Mouse (Mus musculus) lung, postnatal 0 days (tissue): Measurements from ENCODE around the gene Mbnl2. TPM values are rescaled to one million over a fixed set of nuclear protein-coding genes. Genes with fewer than 3 reads are reported as not detected.

Source experiments
- ATAC-seq: fragments of 200-750 bp; cut with Nextera tagmentation; 2 replicates; pipeline ENCODE4 v1.8.0; 2017; ENCODE audit warnings: moderate library complexity
- DNase-seq: peaks from one replicate; pipeline ENCODE4 v3.0.0-alpha.2; 2016; ENCODE audit warnings: low spot score
- H3K27ac ChIP-seq: fragments of 300-500 bp; sonication (generic); 2 replicates; pipeline ENCODE4 v1.5.1; 2014; ENCODE audit warnings: antibody characterized with exemption, mild to moderate bottlenecking, low read length, mixed read lengths
- H3K27me3 ChIP-seq: fragments of 300-500 bp; sonication (generic); replicated peaks from 2 replicates; pipeline ENCODE4 v1.6.1; 2014; ENCODE audit warnings: low read length, mixed read lengths; ENCODE audit not compliant: insufficient read depth
- H3K36me3 ChIP-seq: fragments of 300-500 bp; sonication (generic); 2 replicates; pipeline ENCODE4 v1.6.1; 2014; ENCODE audit warnings: low read length, mixed read lengths; ENCODE audit not compliant: insufficient read depth
- H3K4me1 ChIP-seq: fragments of 300-500 bp; sonication (generic); 2 replicates; pipeline ENCODE4 v1.6.1; 2014; ENCODE audit warnings: antibody characterized with exemption, low read depth, low read length, mixed read lengths; ENCODE audit not compliant: insufficient read depth
- H3K4me2 ChIP-seq: fragments of 300-500 bp; sonication (generic); replicated peaks from 2 replicates; pipeline ENCODE4 v1.6.1; 2014; ENCODE audit warnings: low read depth, mild to moderate bottlenecking, low read length, moderate library complexity, mixed read lengths
- H3K4me3 ChIP-seq: fragments of 300-500 bp; sonication (generic); 2 replicates; pipeline ENCODE4 v1.5.1; 2014; ENCODE audit warnings: low read depth, low read length
- H3K9ac ChIP-seq: fragments of 300-500 bp; sonication (generic); replicated peaks from 2 replicates; pipeline ENCODE4 v1.6.1; 2014; ENCODE audit warnings: low read depth, mild to moderate bottlenecking
- H3K9me3 ChIP-seq: fragments of 300-500 bp; sonication (generic); 2 replicates; pipeline ENCODE4 v1.6.1; 2016; ENCODE audit warnings: low read length, mixed read lengths
- CTCF ChIP-seq: IDR thresholded peaks from 2 replicates; pipeline ENCODE4 v1.5.1; 2016; ENCODE audit warnings: antibody characterized with exemption, mild to moderate bottlenecking
- EP300 ChIP-seq: IDR thresholded peaks from 2 replicates; pipeline ENCODE4 v1.6.1; 2016; ENCODE audit warnings: antibody characterized with exemption, mild to moderate bottlenecking, control low read depth
- WGBS: fragments of 180-500 bp; shearing (Covaris S2); extraction: QIAGEN DNeasy Blood & Tissue Kit; methylation state at CpG from one replicate; pipeline ENCODE4 v1.1.7; 2014; 5-methylcytosine and 5-hydroxymethylcytosine counted together
- polyA plus RNA-seq: library from polyadenylated mRNA; unstranded; fragments of >200 nt; fragmentation: Nextera tagmentation; extraction: Ambion mirVana; gene quantifications from 2 replicates; pipeline ENCODE4 v1.2.1, GENCODE M21; 2015

The Mbnl2 gene
- polyA plus RNA-seq, 1 experiment from 2014 or later: 171 TPM

DNA sequence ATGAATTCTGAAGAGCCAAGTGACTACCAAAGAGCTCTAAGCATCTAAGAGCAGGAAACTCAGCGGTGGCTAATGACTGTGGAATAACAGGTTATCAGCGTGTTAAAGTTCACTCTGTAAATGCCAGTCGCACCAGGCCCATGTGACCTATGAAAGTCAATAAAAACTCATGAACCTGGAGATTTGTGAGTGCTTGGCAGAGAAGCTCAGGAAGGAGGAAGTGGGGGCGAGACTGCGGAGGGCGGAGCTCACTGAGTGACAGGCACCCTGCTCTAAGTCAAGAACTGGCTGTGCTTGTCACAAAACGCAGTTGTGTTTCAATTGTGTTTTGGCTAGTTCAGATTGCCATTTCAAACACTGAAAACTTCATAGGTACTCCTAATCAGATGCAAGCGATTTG, 131.4 kb downstream of the Mbnl2 start:
- peaks cover 15% of the 10 kb centered on the region; the same call in 1 of the 2 replicates for H3K36me3 ChIP-seq
- H3K4me3 ChIP-seq: no peak overlapping the region
- DNase-seq (peak; percentile 94), ATAC-seq (peak; percentile 88)
- H3K27ac ChIP-seq: peak overlapping the region; percentile 79
- 29% methylated on average over 8 of the region's 8 CpGs for WGBS
- TF ChIP-seq EP300 (peak; percentile 47; the same call in 1 of the 2 replicates), CTCF (no peak)
- no peaks in the 10 kb centered on the region for H3K27me3 ChIP-seq
- H3K9me3 ChIP-seq: no peaks in the 10 kb centered on the region
- no peak overlapping the region for H3K4me2 ChIP-seq
- no peak overlapping the region for H3K9ac ChIP-seq
- H3K4me1 ChIP-seq: no peaks in the 10 kb centered on the region

DNA sequence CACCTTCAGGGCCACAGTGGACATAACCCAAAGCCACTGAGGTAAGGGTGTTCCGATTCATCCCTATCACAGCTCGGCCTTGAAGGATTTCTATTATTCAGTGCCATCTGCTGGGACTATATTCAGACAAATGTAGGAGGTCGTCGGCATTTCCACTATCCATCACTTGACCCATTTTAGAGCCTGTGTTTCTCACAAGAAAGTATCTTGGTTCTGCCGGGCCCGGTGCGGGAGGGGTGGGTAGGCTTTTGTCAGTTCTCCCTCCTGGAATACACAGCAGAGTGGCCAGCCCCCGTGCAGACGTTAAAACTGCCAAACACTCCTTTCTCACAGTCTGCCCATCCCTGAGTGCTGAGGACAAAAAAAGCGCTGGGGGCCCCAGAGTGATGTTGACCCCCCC, 134.4 kb downstream of the Mbnl2 start:
- Histone ChIP-seq H3K36me3 (peaks cover 12% of the 10 kb centered on the region; the same call in 1 of the 2 replicates), H3K27me3 (no peaks in the 10 kb centered on the region), H3K4me1 (no peaks in the 10 kb centered on the region; the same call in 1 of the 2 replicates), H3K4me2 (no peak overlapping the region), H3K4me3 (no peak overlapping the region), H3K27ac (no peak overlapping the region), H3K9ac (no peak overlapping the region), H3K9me3 (no peaks in the 10 kb centered on the region)
- TF ChIP-seq CTCF: no peak
- no peak for TF ChIP-seq EP300
- WGBS: 88% methylated on average over 10 of the region's 10 CpGs
- ATAC-seq: no peak
- no peak for DNase-seq

DNA sequence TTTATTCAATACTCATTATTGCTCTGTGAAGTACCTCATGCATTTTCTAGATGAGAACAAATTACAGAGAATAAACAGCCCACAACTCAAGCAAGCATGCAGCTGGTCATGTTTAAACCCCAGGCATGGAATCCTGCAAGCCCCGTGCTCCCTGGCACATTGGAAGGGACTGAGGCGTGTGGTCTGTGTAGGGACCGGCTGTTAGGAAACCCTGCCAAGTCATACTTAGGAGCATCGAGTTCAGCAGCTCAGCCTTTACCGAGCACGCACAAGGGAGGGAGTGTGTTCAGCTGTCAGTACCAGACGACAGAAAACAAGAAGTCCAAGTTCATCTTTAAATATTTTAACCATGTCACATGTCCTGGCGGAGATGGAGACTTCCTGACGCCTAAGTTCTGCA, 141.4 kb downstream of the Mbnl2 start:
- ATAC-seq (peak; percentile 86), DNase-seq (peak; percentile 84)
- no peak overlapping the region for H3K9ac ChIP-seq
- TF ChIP-seq EP300 (peak; percentile 24; the same call in 1 of the 2 replicates), CTCF (no peak)
- no peaks in the 10 kb centered on the region for H3K27me3 ChIP-seq
- H3K36me3 ChIP-seq: peaks cover 21% of the 10 kb centered on the region
- no peaks in the 10 kb centered on the region; the same call in 1 of the 2 replicates for H3K4me1 ChIP-seq
- no peaks in the 10 kb centered on the region for H3K9me3 ChIP-seq
- no peak overlapping the region for H3K4me2 ChIP-seq
- no peak overlapping the region for H3K27ac ChIP-seq
- 57% methylated on average over 9 of the region's 9 CpGs for WGBS
- H3K4me3 ChIP-seq: no peak overlapping the region

DNA sequence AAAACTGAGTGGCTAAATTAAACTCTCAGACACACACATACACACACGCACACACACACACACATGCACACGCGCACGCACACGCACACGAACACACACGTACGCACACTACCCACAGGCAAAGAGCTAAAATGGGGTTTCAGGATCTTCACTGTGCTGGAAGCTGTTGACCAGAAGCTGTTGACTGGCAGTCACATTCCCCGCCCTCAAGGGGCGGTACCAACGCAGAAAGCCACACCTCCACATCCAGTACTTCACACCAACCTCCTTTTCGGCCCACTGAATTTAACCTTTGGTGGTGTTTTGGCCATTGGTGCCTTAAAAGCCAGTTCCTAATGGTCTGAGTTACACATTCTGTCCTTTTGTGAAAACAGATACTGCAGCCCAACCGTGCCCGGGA, 143.5 kb downstream of the Mbnl2 start:
- Histone ChIP-seq H3K4me3 (no peak overlapping the region), H3K27me3 (no peaks in the 10 kb centered on the region), H3K9me3 (no peaks in the 10 kb centered on the region), H3K4me1 (no peaks in the 10 kb centered on the region; the same call in 1 of the 2 replicates), H3K36me3 (peaks cover 28% of the 10 kb centered on the region), H3K4me2 (no peak overlapping the region), H3K27ac (no peak overlapping the region), H3K9ac (no peak overlapping the region)
- no peak for DNase-seq
- no peak for TF ChIP-seq EP300
- TF ChIP-seq CTCF: no peak
- ATAC-seq: no peak
- 74% methylated on average over 14 of the region's 14 CpGs for WGBS

DNA sequence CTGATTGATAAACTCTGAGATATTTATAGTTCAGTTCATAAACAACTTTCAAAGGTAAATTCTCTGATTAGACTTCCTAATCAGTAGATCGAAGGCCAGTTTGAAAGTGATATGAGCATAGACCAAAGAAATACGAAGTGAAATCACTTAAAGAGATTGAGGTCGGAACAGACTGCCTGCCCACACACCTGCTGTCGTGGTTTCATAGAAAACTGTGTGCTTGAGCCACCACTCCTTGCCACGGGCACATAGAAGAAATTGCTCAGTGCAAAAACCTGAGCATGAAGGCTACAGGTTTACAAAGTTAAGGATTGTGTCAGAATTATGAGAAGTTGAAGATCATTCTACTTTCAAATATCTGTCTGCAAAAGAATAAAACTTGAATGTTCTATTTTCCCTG, 153.0 kb downstream of the Mbnl2 start:
- Histone ChIP-seq H3K4me2 (no peak overlapping the region), H3K4me1 (no peaks in the 10 kb centered on the region), H3K27me3 (no peaks in the 10 kb centered on the region), H3K27ac (no peak overlapping the region), H3K36me3 (peaks cover 23% of the 10 kb centered on the region), H3K4me3 (no peak overlapping the region), H3K9ac (no peak overlapping the region), H3K9me3 (no peaks in the 10 kb centered on the region)
- ATAC-seq: no peak
- no peak for TF ChIP-seq EP300
- TF ChIP-seq CTCF: no peak
- DNase-seq: no peak
- 82% methylated on average over 5 of the region's 5 CpGs for WGBS

DNA sequence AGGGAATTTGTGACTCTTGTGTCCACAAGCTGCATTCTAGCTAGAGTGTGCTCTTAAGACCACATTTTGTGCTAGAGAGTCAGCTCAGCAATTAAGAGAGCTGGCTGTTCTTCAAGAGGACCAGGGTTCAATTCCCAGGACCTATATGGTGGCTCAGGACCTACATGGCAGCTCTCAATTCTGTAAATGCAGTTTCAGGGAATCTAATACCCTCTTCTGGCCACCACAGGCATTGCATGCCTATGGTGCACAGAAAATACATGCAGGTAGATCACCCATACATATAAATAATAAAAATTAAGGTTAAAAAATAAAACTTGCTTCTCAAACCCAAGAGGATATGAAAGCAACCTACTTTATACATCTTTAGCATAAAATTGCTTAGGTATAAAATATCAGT, 157.3 kb downstream of the Mbnl2 start:
- Histone ChIP-seq H3K27ac (no peak overlapping the region), H3K9ac (no peak overlapping the region), H3K4me2 (no peak overlapping the region), H3K9me3 (no peaks in the 10 kb centered on the region), H3K4me1 (no peaks in the 10 kb centered on the region), H3K4me3 (no peak overlapping the region), H3K36me3 (no peaks in the 10 kb centered on the region; the same call in 1 of the 2 replicates), H3K27me3 (no peaks in the 10 kb centered on the region)
- no peak for ATAC-seq
- TF ChIP-seq EP300: no peak
- peak; percentile 60 for TF ChIP-seq CTCF
- no peak for DNase-seq

DNA sequence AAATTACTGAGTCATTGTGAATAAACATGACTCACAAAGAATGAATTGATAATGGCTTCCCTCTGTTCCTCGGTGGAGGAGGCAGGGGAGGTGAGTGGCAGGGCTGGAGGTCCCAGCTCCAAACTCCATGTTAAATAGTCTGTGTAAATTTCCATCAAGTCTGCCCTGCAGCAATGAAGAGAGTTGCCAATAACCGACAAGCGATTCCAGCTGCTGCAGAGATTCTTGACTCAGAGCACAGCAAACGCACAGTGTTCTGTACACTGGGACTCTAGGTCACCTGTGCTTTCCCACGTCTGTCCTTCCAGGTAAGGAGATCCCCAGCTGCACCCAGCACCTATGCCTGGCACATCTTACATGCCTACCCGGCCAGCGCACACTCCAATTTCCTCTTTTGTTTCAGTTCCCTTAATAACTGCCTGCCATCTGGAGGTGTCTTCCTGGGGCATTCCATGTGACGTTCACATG, 158.5 kb downstream of the Mbnl2 start:
- Histone ChIP-seq H3K4me1 (no peaks in the 10 kb centered on the region), H3K27me3 (no peaks in the 10 kb centered on the region), H3K4me3 (no peak overlapping the region), H3K9me3 (no peaks in the 10 kb centered on the region), H3K4me2 (no peak overlapping the region), H3K9ac (no peak overlapping the region), H3K27ac (no peak overlapping the region), H3K36me3 (no peaks in the 10 kb centered on the region; the same call in 1 of the 2 replicates)
- 66% methylated on average over 8 of the region's 8 CpGs for WGBS
- TF ChIP-seq EP300: no peak
- TF ChIP-seq CTCF: no peak
- ATAC-seq (no peak), DNase-seq (no peak)
